Mouse (Mus musculus): ENCODE data around the gene Efcab11. TPM values are rescaled to one million over a fixed set of nuclear protein-coding genes. Genes with fewer than 3 reads are reported as not detected.

The Efcab11 gene
- polyA plus RNA-seq, 1 experiment from 2014 or later = 8.3 TPM

DNA sequence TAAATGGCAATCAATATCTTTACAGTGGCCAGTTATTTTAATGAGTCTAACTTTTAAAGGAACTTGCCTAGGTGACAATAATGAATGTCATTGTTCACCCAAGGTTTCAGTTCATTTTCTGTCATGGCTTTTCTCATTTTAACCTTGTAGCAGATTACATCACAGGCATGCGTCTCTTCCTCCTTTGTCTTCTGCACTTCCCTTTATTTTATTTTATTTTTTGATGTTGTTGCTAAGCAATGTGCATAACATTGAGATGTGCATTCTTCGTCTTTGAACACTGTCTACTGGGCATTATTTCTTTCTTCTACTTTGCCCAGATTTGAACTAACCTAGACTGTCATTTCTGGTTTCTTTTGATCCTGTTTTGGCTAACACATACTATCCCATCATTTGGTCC is 88.3 kb downstream of the Efcab11 start:
- H3K36me3 ChIP-seq = no peaks in the 10 kb centered on the region
- no peaks in the 10 kb centered on the region for H3K27me3 ChIP-seq
- WGBS = 72% methylated on average over 2 of the region's 2 CpGs
- H3K4me3 ChIP-seq = no peak overlapping the region
- no peak overlapping the region for H3K4me2 ChIP-seq
- no peak overlapping the region for H3K27ac ChIP-seq
- ATAC-seq (replicated peaks; ENCODE audit: insufficient number of reproducible peaks, insufficient read depth, low FRiP score, low read depth) = no peak
- no peaks in the 10 kb centered on the region for H3K9me3 ChIP-seq (replicated peaks)
- H3K4me1 ChIP-seq (replicated peaks) = peaks cover 14% of the 10 kb centered on the region
- no peak overlapping the region for H3K9ac ChIP-seq

GRCm38 (mm10) chr12:99794792-99795620 is 89.2 kb downstream of the Efcab11 start:
- Histone ChIP-seq H3K27ac (no peak overlapping the region), H3K9me3 (replicated peaks) (no peaks in the 10 kb centered on the region), H3K4me1 (replicated peaks) (peaks cover 14% of the 10 kb centered on the region), H3K36me3 (no peaks in the 10 kb centered on the region), H3K4me2 (no peak overlapping the region), H3K27me3 (no peaks in the 10 kb centered on the region), H3K4me3 (no peak overlapping the region), H3K9ac (no peak overlapping the region)
- ATAC-seq (replicated peaks; ENCODE audit: insufficient number of reproducible peaks, insufficient read depth, low FRiP score, low read depth) = no peak
- WGBS = 62% methylated on average over 7 of the region's 7 CpGs

DNA sequence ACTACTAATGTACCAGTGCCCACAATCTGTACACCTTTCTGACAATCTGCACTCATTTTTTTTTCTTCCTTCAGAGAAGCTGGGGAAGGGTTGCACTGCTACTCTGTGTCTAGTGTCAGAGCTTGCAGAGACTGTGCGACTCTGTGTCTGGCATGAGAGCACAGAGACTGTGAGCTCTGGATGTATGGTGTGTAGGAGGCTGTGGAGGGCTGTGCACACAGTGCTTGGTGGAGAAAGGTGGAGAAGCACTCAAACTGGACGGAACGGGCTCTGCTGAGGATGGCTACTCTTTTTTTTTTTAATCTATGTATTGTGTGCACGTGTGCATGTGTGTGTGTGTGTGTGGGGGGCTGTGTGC is 90.1 kb downstream of the Efcab11 start:
- Histone ChIP-seq H3K4me1 (replicated peaks) (peaks cover 14% of the 10 kb centered on the region), H3K27ac (0 out of 2 replicates have a peak overlapping the region, but pooled peaks have one; percentile 23), H3K4me3 (no peak overlapping the region), H3K27me3 (no peaks in the 10 kb centered on the region), H3K9ac (no peak overlapping the region), H3K9me3 (replicated peaks) (no peaks in the 10 kb centered on the region), H3K36me3 (no peaks in the 10 kb centered on the region), H3K4me2 (no peak overlapping the region)
- no peak for ATAC-seq (replicated peaks; ENCODE audit: insufficient number of reproducible peaks, insufficient read depth, low FRiP score, low read depth)
- WGBS = 61% methylated on average over 4 of the region's 4 CpGs

DNA sequence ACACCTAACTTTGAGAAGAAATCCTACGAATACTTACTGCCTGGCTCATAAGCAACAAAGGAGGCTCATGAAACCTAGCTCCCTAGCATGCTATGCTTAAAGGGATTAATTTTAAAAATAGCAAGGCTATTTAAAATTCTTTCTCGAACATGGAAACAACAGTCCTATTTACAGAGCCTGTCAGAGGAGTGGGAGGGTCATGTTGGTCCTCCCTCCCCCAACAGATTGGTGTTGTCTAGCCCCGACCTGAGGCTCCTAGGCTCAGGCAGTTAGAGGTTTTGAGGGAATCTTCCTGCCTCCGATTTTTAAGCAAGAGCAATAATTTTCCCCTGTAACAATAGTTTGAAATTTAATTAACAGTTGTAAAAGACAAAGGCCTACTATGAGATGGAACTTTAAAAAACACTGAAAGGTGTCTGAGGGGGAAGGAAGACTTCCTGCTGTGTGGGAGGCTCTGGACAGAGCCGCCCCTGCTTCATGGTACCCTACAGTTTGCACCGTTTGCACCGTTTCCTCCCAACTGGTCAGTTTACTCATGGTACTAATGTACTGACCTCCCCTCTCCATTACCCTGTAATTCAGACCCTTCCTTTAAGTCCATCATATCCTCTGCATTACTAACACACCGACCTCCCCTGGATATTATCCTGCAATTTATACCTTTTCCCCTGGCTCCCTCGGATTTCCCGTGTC is 90.6 kb downstream of the Efcab11 start:
- H3K4me2 ChIP-seq = no peak overlapping the region
- no peaks in the 10 kb centered on the region for H3K36me3 ChIP-seq
- peaks cover 14% of the 10 kb centered on the region for H3K4me1 ChIP-seq (replicated peaks)
- no peaks in the 10 kb centered on the region for H3K27me3 ChIP-seq
- H3K9ac ChIP-seq = no peak overlapping the region
- no peaks in the 10 kb centered on the region for H3K9me3 ChIP-seq (replicated peaks)
- no peak overlapping the region for H3K4me3 ChIP-seq
- no peak; the same call in 1 of the 2 replicates for ATAC-seq (replicated peaks; ENCODE audit: insufficient number of reproducible peaks, insufficient read depth, low FRiP score, low read depth)
- H3K27ac ChIP-seq = peak overlapping the region; percentile 23; the same call in 1 of the 2 replicates
- 50% methylated on average over 10 of the region's 10 CpGs for WGBS

DNA sequence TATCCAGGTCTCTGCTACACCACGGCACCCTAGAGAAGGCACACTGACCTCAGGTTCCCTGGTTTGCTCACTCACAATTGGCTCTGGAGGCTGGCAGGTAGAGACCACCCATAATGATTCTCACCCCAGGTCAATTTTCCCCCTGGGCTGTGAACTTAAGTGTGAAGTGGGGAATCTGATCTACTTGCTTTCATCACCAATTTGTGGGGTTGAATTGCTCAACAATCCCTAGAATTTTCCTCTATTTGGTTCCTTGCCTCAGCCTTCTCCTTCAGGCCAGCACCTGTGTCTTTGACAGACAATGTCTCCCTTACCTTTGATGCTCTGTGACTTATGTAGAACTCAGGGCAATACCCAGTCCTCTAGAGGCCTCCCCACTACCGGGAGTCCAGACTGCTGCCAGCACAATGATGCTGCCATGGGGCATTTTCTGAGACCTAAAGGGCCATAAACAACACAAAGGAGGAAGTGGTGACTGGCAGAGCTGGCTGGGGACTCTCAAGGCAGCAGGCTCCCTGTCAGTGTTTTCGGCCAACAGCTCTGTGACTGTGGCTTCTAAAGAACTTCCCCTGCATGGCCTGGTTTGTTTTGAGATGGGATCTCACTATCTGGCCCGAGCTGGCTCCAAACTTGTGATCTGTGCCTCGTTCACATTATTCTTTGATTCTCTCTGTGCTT is 94.8 kb downstream of the Efcab11 start:
- peaks cover 12% of the 10 kb centered on the region for H3K4me1 ChIP-seq (replicated peaks)
- ATAC-seq (replicated peaks; ENCODE audit: insufficient number of reproducible peaks, insufficient read depth, low FRiP score, low read depth) = no peak
- 63% methylated on average over 5 of the region's 5 CpGs for WGBS
- no peak overlapping the region for H3K9ac ChIP-seq
- no peaks in the 10 kb centered on the region for H3K27me3 ChIP-seq
- no peaks in the 10 kb centered on the region for H3K36me3 ChIP-seq
- H3K4me2 ChIP-seq = no peak overlapping the region
- H3K9me3 ChIP-seq (replicated peaks) = no peaks in the 10 kb centered on the region
- H3K27ac ChIP-seq = no peak overlapping the region
- no peak overlapping the region for H3K4me3 ChIP-seq

DNA sequence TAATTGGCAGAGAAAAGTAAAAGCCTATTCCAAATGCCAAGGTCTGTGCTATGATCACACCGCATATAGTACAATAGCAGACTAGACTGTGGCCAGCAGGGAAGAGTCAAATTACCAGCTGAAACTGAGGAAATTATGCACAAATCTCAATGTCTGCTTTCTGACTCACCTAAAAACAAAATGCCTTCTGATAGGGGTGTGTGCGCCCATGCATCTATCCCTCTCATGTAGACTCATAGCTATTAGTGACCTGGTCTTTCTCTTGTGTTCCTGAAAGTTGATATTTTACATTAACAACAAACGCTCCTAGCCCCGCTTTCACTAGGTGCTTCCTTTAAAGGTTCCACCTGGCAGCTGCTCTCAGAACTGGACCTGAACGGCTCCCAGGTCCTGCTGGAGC is 102.5 kb downstream of the Efcab11 start:
- Histone ChIP-seq H3K36me3 (no peaks in the 10 kb centered on the region), H3K27ac (no peak overlapping the region), H3K4me1 (replicated peaks) (peaks cover 10% of the 10 kb centered on the region; the same call in 1 of the 2 replicates), H3K4me3 (no peak overlapping the region), H3K9me3 (replicated peaks) (no peaks in the 10 kb centered on the region), H3K4me2 (no peak overlapping the region), H3K27me3 (no peaks in the 10 kb centered on the region), H3K9ac (no peak overlapping the region)
- ATAC-seq (replicated peaks; ENCODE audit: insufficient number of reproducible peaks, insufficient read depth, low FRiP score, low read depth) = no peak
- 84% methylated on average over 5 of the region's 5 CpGs for WGBS

DNA sequence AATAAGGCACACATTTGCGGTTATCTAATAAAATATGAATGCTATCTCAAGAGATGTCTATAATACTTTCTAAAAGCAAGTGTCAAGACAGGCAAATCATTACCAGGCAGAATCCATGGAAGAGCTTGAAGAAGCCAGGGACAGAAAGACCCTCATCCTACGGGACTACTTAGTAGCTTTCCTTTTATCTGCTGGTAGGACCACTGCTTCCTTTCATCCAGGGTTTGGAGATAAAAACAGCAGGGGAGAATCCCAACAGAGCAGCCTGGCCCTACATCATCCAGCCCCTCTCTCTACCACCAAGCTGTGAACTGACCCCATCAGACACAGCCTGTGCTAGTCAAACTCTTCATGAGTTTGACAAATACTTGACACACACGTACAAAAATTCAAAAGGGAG is 103.8 kb downstream of the Efcab11 start:
- peaks cover 13% of the 10 kb centered on the region for H3K4me1 ChIP-seq (replicated peaks)
- H3K4me2 ChIP-seq = no peak overlapping the region
- H3K4me3 ChIP-seq = no peak overlapping the region
- H3K36me3 ChIP-seq = no peaks in the 10 kb centered on the region
- no peak for ATAC-seq (replicated peaks; ENCODE audit: insufficient number of reproducible peaks, insufficient read depth, low FRiP score, low read depth)
- H3K27me3 ChIP-seq = no peaks in the 10 kb centered on the region
- no peaks in the 10 kb centered on the region for H3K9me3 ChIP-seq (replicated peaks)
- 70% methylated on average over 3 of the region's 3 CpGs for WGBS
- H3K27ac ChIP-seq = no peak overlapping the region
- H3K9ac ChIP-seq = no peak overlapping the region

DNA sequence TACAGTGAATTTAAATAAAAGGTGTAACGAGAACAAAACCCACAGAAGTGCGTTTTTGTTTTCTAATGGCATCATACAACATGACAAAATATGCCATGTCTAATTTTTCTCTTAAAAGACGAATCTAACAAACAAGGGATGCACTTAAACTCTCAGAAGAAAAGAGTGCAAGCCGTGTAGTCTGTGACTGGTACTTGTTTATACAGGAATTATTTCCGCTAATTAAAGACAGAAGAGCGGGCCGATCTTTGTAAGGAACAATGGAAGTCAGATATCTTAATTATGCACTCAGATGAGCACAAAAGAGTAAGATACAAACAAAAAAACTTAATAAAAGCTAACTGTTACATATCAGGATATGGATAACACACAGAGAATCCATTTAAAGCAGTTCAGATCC is 104.3 kb downstream of the Efcab11 start:
- no peak overlapping the region for H3K4me3 ChIP-seq
- H3K27me3 ChIP-seq = no peaks in the 10 kb centered on the region
- H3K9ac ChIP-seq = no peak overlapping the region
- ATAC-seq (replicated peaks; ENCODE audit: insufficient number of reproducible peaks, insufficient read depth, low FRiP score, low read depth) = no peak
- H3K4me2 ChIP-seq = no peak overlapping the region
- H3K4me1 ChIP-seq (replicated peaks) = peaks cover 13% of the 10 kb centered on the region
- no peaks in the 10 kb centered on the region for H3K9me3 ChIP-seq (replicated peaks)
- no peak overlapping the region for H3K27ac ChIP-seq
- H3K36me3 ChIP-seq = no peaks in the 10 kb centered on the region
- 79% methylated on average over 7 of the region's 7 CpGs for WGBS

GRCm38 (mm10) chr12:99776497-99777139 is 107.6 kb downstream of the Efcab11 start:
- Histone ChIP-seq H3K4me2 (peak overlapping the region; percentile 14; the same call in 1 of the 2 replicates), H3K4me1 (replicated peaks) (peaks cover 9% of the 10 kb centered on the region; the same call in 1 of the 2 replicates), H3K4me3 (no peak overlapping the region), H3K36me3 (no peaks in the 10 kb centered on the region), H3K27ac (no peak overlapping the region), H3K9me3 (replicated peaks) (no peaks in the 10 kb centered on the region), H3K27me3 (no peaks in the 10 kb centered on the region), H3K9ac (no peak overlapping the region)
- no peak for ATAC-seq (replicated peaks; ENCODE audit: insufficient number of reproducible peaks, insufficient read depth, low FRiP score, low read depth)
- WGBS = 41% methylated on average over 8 of the region's 8 CpGs

- H3K27ac ChIP-seq = no peak overlapping the region
- WGBS = 71% methylated on average over 2 of the region's 2 CpGs
- no peak for ATAC-seq (replicated peaks; ENCODE audit: insufficient number of reproducible peaks, insufficient read depth, low FRiP score, low read depth)
- no peaks in the 10 kb centered on the region for H3K27me3 ChIP-seq
- no peak overlapping the region for H3K4me3 ChIP-seq
- H3K9me3 ChIP-seq (replicated peaks) = no peaks in the 10 kb centered on the region
- peaks cover 9% of the 10 kb centered on the region; the same call in 1 of the 2 replicates for H3K4me1 ChIP-seq (replicated peaks)
- no peak overlapping the region for H3K4me2 ChIP-seq
- H3K36me3 ChIP-seq = no peaks in the 10 kb centered on the region
- no peak overlapping the region for H3K9ac ChIP-seq
These were observed 109.4 kb downstream of the Efcab11 start for GRCm38 (mm10) chr12:99774864-99775263.

GRCm38 (mm10) chr12:99773636-99774193 is 110.5 kb downstream of the Efcab11 start:
- Histone ChIP-seq H3K27me3 (no peaks in the 10 kb centered on the region), H3K36me3 (no peaks in the 10 kb centered on the region), H3K27ac (no peak overlapping the region), H3K9ac (no peak overlapping the region), H3K4me2 (no peak overlapping the region), H3K4me1 (replicated peaks) (peaks cover 9% of the 10 kb centered on the region; the same call in 1 of the 2 replicates), H3K4me3 (no peak overlapping the region), H3K9me3 (replicated peaks) (no peaks in the 10 kb centered on the region)
- 73% methylated on average over 5 of the region's 5 CpGs for WGBS
- ATAC-seq (replicated peaks; ENCODE audit: insufficient number of reproducible peaks, insufficient read depth, low FRiP score, low read depth) = no peak

Measured in heart, embryonic 15.5 days (tissue).